Comparison of ENCODE assay signal across 27 mouse cellular contexts in the genomic region with DNA sequence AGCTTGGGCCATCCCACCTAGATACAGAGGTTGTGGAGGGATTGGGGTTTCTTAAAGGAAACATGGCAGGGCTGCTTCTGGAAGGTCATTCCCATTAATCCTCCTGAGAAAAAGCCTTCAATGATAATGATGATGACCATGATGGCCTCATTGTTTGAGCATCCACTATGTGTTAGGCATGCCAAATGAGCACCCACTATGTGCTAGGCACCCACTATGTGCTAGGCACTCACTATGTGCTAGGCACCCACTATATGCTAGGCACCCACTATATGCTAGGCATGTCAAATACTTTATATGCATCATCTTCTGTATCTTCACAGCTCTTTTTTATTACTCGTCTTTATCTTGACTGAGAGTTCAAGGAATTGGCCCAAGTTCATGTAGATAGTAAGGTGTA.
"Had no signal": no experiment of that assay in that cellular context is flagged by ENCODE, and none has a peak within 500 bp of the region (broad histone marks: within the 10 kb centered on the region; RNA-seq: fewer than 3 reads in every experiment).

No protein-coding gene starts in this region.

- H3K27ac ChIP-seq: gastrocnemius, adult 2 months; heart, embryonic 10.5 days; heart, embryonic 13.5 days; heart, embryonic 15.5 days; hindbrain, embryonic 13.5 days; hindbrain, embryonic 15.5 days; hindbrain, postnatal 0 days; kidney, postnatal 0 days; limb, embryonic 13.5 days; limb, embryonic 15.5 days; liver, embryonic 12.5 days; liver, embryonic 14.5 days had no signal

- H3K9ac ChIP-seq: heart, embryonic 13.5 days; heart, embryonic 15.5 days; hindbrain, embryonic 13.5 days; hindbrain, embryonic 15.5 days; kidney, embryonic 15.5 days; limb, embryonic 13.5 days; limb, embryonic 15.5 days; liver, embryonic 12.5 days; liver, embryonic 14.5 days had no signal

- H3K36me3 ChIP-seq: heart, embryonic 10.5 days; heart, embryonic 13.5 days; heart, embryonic 15.5 days; hindbrain, embryonic 13.5 days; hindbrain, embryonic 15.5 days; kidney, embryonic 15.5 days; limb, embryonic 13.5 days; limb, embryonic 15.5 days; liver, embryonic 12.5 days had no signal

- H3K4me3 ChIP-seq: gastrocnemius, adult 2 months; heart, embryonic 10.5 days; heart, embryonic 13.5 days; heart, embryonic 15.5 days; hindbrain, embryonic 13.5 days; hindbrain, embryonic 15.5 days; kidney, embryonic 15.5 days; limb, embryonic 13.5 days; limb, embryonic 15.5 days; liver, embryonic 12.5 days had no signal

- H3K27me3 ChIP-seq: hindbrain, embryonic 13.5 days; hindbrain, embryonic 15.5 days; limb, embryonic 15.5 days had no signal

- H3K4me1 ChIP-seq: liver, embryonic 12.5 days had no signal

- H3K9me3 ChIP-seq: heart, embryonic 10.5 days; heart, embryonic 13.5 days; heart, embryonic 15.5 days; hindbrain, embryonic 13.5 days; hindbrain, embryonic 15.5 days; kidney, embryonic 15.5 days; limb, embryonic 13.5 days; limb, embryonic 15.5 days; liver, embryonic 12.5 days had no signal

- H3K4me2 ChIP-seq: heart, embryonic 13.5 days; heart, embryonic 15.5 days; hindbrain, embryonic 13.5 days; hindbrain, embryonic 15.5 days; kidney, embryonic 15.5 days; limb, embryonic 13.5 days; limb, embryonic 15.5 days; liver, embryonic 12.5 days had no signal

- ATAC-seq: hindbrain, postnatal 0 days; intestine, embryonic 16.5 days; liver, embryonic 12.5 days had no signal

- DNase-seq: gastrocnemius, adult 2 months; gastrocnemius, postnatal 10 days; gastrocnemius, postnatal 25 days; heart, adult 18-20 months; heart, postnatal 14 days; heart, postnatal 36 days; kidney, adult 11 months; kidney, adult 2 months; kidney, adult 9 months; kidney, postnatal 14 days; kidney, postnatal 36 days; layer of hippocampus, adult 9-11 months; layer of hippocampus, postnatal 36 days; left cerebral cortex, postnatal 4 days had no signal
